Mouse (Mus musculus) monocyte, adult 2 months (primary cell): ENCODE data around the gene Spert.

Experiments
- DNase-seq, 2 experiments: peaks; one replicate each; pipeline ENCODE4 v3.0.0; 2022; ENCODE audit warnings: low spot score in 2 of 2, low read depth in 1 of 2

Spert gene

DNA sequence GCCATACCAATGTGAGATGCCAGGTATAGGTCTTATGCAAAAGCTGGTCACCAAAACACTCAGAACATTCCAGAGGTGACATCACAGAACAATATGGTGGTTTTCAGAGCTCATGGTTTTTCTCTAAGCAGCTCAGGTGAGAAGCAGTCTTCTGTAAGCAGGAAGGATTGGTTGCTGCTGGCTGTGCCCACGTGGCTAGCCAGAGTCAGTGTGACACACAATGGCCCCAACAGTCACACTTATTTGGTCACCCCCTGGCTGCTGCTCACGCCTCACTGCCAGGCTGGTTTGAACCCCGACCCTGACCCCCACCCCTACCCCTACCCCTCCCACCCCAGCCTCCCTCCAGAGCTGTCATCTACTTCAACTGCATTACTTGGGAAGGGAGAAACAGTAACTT, at the start of gene Spert:
Spert (minus strand) TSS at position 139 of the 400 bp plus-strand sequence.
- no peak for DNase-seq

DNA sequence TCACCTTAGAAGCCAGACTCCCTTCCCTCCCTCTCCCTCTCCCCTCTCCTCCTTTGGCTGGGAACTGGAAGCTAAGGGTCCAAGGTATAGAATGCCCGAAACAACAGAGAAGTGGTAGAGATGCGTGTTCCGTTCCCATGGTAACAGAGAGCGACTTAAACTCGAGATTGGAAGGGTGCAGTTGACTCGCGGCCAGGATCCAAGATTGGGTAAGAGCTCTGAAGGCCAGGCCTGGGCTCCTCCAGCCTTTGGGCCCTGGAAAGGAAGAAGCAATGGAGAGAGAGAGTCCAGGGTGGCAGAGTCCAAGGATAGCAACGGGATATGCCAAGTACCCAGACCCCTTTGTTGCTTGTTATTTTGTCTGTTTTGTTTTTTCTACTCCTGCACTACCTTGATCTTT, 49.2 kb upstream of the Spert start, which contains the start of gene Erich6b:
Erich6b (plus strand) TSS at position 180 of the 400 bp plus-strand sequence.
- DNase-seq, result no peak

DNA sequence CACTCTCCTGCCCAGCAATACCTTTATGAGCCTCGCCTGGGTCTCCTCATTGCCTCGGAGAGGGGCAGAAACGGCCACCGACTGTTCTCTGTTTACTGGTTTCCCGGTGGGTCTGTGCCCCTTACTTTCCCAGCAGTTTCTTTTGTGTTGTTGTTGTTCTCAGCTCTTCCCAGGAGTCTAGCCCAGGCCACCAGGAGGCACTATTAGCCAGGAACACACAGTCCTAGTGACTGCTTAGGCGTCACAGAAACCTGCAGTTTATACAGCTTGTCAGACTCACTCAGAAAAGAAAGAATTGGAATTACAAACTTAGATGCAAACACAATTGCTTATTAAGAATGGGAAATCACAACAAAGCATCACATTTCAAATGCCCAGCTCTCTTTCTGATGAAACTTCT, 48.5 kb upstream of the Spert start:
- DNase-seq, result no peak

DNA sequence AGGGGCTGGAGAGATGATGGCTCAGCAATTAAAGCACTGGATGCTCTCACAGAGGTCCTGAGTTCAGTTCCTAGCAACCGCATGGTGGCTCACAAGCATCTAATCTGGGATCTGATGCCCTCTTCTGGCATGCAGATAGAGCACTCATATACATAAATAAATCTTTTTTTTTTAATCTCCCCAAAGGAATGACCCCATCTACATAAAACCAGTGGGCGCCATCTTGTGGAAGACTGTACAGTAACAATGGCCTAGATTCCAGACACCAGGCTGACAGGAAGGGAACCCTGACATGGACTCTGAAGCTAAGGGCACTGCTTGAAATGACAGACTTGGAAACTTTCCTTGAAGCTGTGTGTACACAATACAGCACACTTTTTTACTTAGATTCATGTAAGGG, 47.9 kb upstream of the Spert start:
- no peak for DNase-seq

DNA sequence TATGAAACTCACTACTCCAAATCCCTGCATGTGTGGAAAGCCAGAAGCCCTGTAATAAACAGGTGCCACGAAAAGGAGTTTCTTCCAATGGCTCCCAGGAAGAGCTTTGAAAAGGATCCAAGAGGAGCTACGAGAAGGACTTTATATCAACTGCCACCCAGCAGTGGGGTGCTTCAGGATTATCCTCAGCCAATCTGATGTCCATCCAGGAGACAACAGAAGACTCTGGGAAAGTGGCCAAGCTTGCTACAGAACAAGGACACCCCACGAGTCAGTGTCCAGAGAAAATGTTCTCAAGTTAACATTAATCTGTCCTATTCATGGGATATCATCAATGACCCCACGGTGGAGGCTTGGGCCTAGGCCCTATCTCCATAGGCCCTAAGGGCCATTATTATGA, 44.7 kb upstream of the Spert start:
- DNase-seq, result no peak

DNA sequence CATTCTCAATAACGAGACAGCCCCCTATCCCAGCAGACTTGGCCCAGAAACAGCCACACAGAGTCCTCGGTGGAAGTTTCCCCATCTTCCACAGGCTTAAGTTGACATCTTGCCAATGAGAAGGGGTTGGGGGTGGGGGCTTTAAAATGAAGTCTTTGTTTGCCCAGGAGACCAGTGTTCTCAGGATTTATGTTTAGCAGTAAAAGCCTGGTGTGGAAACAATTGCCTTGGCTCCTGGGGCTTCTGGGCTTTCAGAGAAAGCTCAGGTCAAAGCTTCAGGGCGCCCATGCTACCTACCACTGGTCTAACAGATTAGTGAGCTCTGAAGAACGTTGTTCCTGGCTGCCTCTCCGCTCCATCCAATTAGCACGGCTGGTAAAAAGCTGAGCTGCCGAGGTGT, 43.2 kb upstream of the Spert start:
- DNase-seq, result no peak

DNA sequence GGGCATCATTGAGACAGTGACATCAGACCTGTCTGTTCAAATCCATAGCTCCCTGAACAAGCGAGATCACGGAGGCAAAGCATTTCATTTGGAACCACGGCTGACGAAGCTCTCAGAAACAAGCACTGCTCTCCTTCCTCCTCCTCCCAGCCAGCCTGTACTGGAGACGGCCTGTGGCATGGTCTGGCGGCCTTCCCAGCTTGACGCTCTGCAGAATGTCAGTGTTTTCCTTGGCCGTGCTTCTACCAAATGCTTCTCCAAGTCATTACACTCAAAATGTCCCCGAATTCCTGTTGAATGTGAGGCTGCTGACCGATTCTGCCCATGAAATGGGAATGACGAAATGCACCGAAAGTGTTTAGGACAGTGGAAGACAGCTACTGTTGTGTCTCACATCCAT, 42.4 kb upstream of the Spert start:
- no peak for DNase-seq

DNA sequence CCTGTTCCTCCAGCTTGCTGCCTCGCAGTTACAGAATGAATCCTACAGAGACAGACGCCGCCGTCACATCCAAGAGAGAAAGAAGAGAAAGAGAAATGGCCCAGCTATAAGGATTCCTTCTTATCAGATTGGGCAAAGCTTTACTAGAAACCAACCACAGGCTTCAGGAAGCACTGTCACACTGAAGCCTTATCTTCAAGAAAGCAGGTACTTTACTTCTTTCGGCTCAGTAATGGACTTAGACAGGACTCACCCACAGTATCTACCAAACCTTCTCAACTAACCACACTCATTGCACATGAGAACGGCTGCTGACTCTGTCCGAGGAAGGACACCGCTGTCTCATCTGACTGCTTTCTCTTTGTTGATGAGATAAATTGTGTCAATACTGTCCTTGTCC, 36.0 kb upstream of the Spert start:
- DNase-seq, result no peak

DNA sequence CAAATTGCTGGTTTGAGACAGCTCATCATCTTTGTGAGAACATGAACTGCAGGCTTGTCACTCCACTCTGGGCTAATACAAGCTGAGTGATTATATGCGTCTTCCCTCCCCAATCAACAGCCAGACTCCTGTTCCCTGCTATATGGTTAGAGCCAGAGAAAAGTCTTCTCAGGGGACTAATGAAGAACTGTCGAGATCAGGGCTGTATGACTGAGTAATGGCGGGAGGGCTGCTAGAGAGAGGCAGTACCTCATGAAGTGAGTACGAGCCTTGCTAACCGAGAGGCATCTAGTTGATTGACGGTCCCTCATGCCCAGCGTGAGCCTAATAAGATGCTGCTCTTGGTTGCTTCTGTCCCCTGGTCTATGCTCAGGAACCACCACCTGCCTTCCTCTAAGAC, 30.1 kb upstream of the Spert start:
- no peak for DNase-seq

DNA sequence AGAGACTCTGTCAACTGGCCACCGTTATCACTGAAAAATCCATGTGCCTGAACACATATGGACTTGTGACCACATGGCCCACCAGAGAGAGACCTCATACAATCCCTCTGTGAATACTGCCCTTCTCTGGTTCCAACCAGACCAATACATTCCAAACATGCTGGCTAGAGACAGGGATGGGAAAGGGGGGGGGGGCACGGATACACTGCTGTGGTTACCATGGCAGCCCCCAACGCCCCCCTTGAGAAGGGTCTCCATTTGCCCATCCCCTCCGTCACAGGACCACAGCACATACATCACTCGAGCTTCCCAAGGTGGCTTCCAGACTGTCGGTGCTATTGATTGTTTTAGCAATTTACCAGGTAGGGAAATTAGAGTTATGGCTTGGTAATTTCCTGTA, 23.5 kb upstream of the Spert start:
- no peak for DNase-seq

DNA sequence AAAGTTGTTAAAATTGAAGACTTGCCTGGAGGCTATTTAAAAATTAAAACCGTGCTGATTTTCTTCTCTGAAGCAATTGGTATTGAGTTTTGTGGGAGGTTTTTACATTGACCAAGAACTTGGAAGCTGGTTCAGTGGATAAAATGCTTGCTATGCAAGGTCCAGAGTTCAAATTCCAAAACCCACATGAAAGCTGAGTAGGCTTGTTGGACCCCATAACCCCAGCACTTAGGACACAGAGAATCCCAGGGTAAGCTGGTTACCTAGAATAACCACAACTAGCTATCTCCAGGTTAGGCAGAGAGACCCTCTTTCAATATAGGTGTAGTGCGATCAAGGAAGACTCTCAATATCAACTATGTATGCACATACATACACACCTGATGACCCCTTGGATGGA, 16.3 kb upstream of the Spert start:
- DNase-seq, result no peak

DNA sequence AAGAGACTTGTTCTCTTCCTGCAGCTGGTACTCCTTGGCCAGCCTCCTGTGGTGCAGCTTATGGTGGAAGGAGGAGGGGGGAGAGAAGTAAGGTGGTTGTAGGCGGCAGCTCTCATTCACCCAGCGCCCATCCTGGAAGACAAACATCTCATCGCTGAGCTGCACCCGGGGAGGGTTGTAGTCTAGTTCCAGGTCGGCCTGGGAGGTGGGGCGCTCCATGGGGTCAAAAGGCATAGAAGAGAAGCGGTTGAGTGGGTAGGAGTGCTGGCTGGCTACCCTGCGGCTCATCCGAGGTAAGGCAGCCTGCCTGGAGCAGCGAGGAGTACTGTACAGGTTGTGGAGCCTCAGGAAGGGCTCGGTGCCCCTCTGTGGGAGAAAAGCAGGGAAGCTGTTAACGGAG, 9.0 kb downstream of the Spert start:
- no peak for DNase-seq

DNA sequence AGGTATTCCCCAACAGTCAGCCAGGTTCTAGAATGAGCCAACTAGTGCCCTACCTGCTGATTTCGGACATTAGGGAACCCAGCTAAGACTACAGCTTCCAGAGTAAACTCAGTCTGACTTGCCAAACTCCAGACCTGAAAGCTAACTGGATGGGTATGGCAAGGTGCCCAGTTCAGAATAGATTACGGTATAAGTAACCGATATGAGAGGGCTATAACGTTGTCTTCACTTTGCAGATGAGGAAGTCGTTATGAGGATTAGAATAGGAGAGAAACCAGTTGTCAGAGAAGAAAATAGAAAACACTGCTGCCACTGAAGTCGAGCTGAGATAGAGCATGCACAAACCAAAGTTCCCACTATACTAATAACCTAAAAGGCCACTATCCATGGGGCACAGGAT, 13.9 kb downstream of the Spert start:
- DNase-seq, result no peak

DNA sequence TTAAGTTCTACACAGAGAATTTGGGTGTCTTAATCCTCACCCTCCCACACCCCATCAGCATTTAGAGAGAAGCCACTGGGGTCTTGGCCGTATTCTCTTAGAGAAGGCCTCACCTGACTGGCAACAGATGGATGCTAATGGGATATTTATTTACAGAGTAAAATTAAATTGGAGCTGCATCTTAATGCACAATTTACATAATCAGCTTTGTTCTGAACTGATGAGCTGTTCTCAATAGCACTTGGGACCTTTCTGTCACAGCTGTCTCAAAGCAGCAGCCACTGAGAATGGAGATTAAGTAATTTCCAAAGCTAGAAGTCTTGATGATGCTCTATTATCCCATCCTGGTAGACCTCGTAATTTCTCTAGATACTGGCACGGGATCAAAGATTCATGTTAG, 26.6 kb downstream of the Spert start:
- DNase-seq, result no peak

DNA sequence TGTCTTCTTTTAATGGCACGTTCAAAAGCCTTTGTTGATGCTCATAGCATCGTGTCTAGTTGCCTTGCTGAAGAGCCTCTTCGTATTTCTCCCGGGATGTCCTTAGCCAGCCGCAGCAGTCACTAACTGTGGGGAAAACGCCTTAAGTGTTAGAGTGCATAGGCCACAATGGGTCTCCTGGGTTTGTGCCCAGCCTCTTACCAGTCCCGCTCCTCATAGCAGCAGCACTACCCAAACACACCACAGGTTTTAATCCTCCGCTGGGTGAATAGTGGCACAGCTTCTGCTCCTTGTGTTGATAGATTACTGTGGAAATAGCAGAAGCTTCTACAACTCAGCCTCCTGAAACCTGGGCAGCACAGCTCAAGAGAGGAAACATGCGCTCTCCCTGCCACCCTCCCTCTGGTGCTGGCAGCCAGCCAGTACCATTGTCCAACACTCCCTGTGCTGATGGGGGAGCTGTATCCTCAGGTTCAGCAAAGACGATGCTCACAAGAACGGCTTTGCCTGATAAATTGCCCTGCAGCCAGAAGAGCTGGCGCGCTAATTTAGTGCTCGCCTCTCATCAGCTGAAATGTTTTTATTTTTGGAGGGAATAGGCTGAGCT, 27.3 kb downstream of the Spert start:
- no peak for DNase-seq

DNA sequence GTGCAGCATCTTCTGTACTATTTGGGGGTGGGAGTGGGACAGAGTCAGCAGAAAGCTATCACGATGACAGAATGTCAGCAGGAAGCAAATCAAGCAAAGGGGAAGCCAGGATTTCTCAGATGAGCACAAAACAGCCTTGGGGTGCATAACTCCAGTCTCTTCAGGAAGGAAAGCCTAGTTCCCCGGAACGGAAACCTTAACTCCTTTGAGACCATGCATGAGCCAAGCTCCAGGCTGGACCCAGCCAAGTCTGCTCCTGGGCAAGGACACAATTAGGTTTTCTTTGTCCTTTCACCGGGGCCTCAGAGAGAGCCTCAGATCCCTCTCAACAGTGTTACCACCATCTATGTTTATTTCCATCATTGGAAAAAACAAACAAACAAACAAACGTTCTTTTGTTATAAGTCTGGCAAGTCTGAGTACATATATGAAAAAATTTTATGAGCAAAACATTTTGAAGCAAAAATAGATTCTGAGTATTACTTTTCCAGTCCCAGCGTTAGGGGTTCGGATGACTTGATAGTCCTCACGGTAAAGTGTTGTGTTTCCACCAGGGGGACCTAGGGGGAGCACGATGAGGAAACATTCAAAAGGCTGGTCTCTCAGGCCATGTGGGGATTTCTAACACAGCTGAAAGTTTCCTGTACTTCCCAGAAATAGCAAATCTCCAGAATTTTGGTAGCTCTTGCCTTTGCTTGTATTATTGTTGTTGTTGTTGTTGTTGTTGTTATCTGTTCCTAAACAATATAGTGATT, 31.2 kb downstream of the Spert start:
- no peak for DNase-seq

DNA sequence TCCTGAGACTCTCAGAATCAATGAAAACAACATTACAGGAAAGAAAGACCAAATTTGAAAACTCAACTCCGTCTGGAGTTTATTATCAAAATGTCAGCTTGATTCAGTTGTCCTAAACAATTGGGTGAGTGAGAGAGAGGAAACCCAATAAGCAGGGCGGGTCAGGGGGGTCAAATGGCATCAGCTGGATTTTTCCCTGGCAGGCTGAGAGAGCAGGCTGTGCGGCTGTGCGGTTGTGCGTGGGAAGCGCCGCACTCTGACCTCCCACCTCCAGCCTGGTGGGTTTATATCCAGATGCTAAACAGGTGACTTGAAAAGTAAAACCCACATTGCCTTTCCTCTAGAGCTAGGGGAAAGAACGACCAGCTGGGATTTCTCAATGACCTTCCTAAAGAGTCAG, 51.2 kb downstream of the Spert start:
- DNase-seq, result no peak

DNA sequence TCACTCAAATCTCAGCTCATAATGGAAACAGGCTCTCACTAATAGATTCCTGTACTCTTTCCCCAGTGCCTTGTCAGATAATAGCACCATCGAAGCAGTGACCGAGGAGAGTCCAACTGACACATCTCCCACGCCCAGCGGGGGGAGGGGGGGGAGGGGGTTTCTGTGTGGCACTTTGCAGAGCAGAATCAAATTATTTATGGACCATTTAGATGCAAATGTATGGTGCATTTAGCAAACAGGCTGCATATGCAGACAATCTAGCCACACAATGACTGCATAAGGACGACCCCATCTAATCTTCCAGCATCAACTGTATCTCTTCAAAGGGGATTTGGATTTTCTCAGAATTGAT, 51.9 kb downstream of the Spert start:
- DNase-seq, result no peak

DNA sequence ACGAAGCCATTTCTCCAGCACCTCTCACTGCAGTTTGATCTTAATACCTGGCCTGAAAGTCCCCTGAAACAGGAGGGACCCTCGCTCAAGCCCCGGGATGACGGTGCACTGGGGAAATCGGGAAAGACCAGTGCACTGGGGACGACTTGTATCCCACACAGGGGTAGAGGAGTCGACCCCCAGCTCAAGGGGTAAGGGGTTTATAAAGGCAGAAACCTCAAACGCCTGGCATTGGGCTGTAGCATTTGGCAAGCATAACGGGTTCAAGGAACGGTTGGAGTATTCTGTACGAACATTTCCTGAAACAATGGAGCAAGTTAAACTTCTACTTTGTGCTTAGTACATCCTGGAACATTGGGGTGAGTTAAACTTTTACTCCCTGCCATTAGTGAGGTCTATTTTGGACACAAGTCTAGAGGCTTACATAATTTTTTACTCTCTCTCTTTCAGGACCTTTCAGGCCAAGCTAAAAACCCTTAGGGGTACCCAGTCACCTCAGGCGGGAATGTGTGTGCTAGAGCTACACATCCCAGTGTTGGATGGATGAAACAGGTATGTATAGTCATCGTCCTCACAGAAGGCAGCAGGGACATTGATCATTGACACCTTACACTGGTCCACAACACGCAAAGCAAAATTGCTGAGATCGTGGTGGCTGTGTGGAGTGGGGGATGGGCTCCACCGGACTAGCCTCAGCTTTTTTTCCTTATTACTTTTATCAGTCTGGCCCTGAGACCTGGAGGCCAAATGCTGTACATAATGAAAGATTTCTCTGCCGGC, 52.5 kb downstream of the Spert start:
- no peak for DNase-seq

DNA sequence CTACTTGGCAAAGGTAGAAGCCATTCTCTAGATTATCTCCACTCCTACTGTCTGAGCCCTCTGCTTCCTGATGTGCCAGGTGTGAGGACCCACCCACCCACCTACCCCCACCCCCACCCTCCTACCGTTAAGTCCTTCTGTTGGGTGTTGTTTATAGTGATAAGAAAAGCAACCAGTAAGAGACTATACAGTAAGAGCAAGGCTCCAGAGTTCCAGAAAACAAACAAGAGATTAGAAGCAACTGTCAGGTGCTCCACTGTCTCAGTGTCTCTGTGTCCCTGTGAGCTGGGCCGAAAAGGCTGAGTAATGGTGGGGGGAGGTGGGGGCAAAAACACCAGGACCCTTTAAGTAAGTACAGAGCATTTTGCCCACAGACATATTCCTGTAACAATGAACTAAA, 53.7 kb downstream of the Spert start:
- DNase-seq, result no peak
